Mouse (Mus musculus) ES-E14 (cell line): ENCODE data around the gene Mt1. TPM values are rescaled to one million over a fixed set of nuclear protein-coding genes. Genes with fewer than 3 reads are reported as not detected.

Source experiments
- DNase-seq: peaks from one replicate; pipeline ENCODE4 v3.0.0-alpha.2; 2013; ENCODE audit warnings: low read depth, low spot score
- H3K27ac ChIP-seq: 2 replicates; pipeline ENCODE4 v1.5.1; 2012; ENCODE audit warnings: low read depth, mild to moderate bottlenecking, low read length, moderate library complexity, mixed read lengths; ENCODE audit not compliant: poor library complexity, insufficient read depth, severe bottlenecking
- H3K36me3 ChIP-seq: 2 replicates; pipeline ENCODE4 v1.6.1; 2012; ENCODE audit warnings: mild to moderate bottlenecking, low read length, moderate library complexity, mixed read lengths; ENCODE audit not compliant: control insufficient read depth, poor library complexity, insufficient read depth, severe bottlenecking
- H3K4me1 ChIP-seq, 2 experiments: fragments of 150-350 bp in 1 of 2; sonication (generic) in 1 of 2; 2 replicates each; pipeline ENCODE4 v1.6.1; 2012; ENCODE audit warnings: low read length in 2 of 2, mild to moderate bottlenecking in 1 of 2, mixed read lengths in 1 of 2; ENCODE audit not compliant: control insufficient read depth in 2 of 2, insufficient read depth in 2 of 2, poor library complexity in 1 of 2
- H3K4me3 ChIP-seq, 2 experiments: fragments of 150-350 bp in 1 of 2; sonication (generic) in 1 of 2; 2 replicates each; pipeline ENCODE4 v1.5.1; 2012; ENCODE audit warnings: low read length in 2 of 2, low read depth in 1 of 2, mild to moderate bottlenecking in 1 of 2, mixed read lengths in 1 of 2; ENCODE audit not compliant: insufficient read depth in 1 of 2, poor library complexity in 1 of 2, severe bottlenecking in 1 of 2
- H3K9ac ChIP-seq: 2 replicates; pipeline ENCODE4 v1.6.1; 2012; ENCODE audit warnings: low read depth, mild to moderate bottlenecking, low read length, mixed read lengths; ENCODE audit not compliant: poor library complexity, insufficient read depth, severe bottlenecking
- H3K9me3 ChIP-seq: fragments of 150-350 bp; sonication (generic); 2 replicates; pipeline ENCODE4 v1.6.1; 2012; ENCODE audit warnings: low read depth, mild to moderate bottlenecking, low read length; ENCODE audit not compliant: control insufficient read depth, insufficient read depth
- CHD2 ChIP-seq: IDR thresholded peaks from 2 replicates; pipeline ENCODE4 v1.6.1; 2014; ENCODE audit warnings: mild to moderate bottlenecking, low read depth, low read length, inconsistent platforms
- HCFC1 ChIP-seq: IDR thresholded peaks from 2 replicates; pipeline ENCODE4 v1.6.1; 2012; ENCODE audit warnings: low read length, inconsistent platforms, borderline replicate concordance; ENCODE audit not compliant: insufficient read depth
- MAFK ChIP-seq: IDR thresholded peaks from 2 replicates; pipeline ENCODE4 v1.6.1; 2014; ENCODE audit warnings: mild to moderate bottlenecking, low read depth, low read length, inconsistent platforms; ENCODE audit not compliant: insufficient read depth
- ZC3H11A ChIP-seq: IDR thresholded peaks from 2 replicates; pipeline ENCODE4 v1.6.1; 2012; ENCODE audit warnings: low read depth, mild to moderate bottlenecking, inconsistent platforms, low read length, borderline replicate concordance
- ZNF384 ChIP-seq: IDR thresholded peaks from 2 replicates; pipeline ENCODE4 v1.6.1; 2012; ENCODE audit warnings: low read depth, low read length, inconsistent platforms
- in situ Hi-C, 2 experiments: fragments of 600-800 bp; cut with MboI; formaldehyde crosslinking; loops; one replicate each; pipeline ENCODE4 v1.15.1; 2025; ENCODE audit warnings: low sequenced_read_pairs in 2 of 2, inconsistent platforms in 1 of 2; ENCODE audit not compliant: unreplicated experiment in 2 of 2
- total RNA-seq: library from RNA; depleted of rRNA; stranded (reverse); fragments of 300-350 nt; gene quantifications from 2 replicates; pipeline ENCODE4 v1.2.3, GENCODE M21; 2012; rRNA removed

The Mt1 gene
- total RNA-seq, 1 experiment: 332 TPM

DNA sequence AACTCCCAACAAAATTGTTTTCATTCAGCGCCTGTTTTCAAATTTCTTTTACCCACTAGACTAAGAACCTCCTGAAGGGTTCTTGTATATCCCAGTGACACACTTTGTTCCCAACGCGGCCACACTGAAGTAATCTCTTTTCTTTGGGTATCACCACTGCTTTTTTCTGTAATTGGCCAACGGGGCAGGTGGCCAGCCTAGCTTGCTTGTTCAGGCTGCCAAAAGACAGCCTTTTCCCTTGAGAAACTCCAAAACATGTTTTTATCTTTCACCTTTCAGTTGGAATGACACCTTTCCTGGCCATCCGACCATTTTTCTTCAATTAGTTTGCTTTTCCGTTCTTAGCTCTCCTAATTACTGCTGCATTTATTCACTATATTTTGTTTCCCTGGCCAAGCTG is 34.9 kb downstream of the Mt1 start:
- Histone ChIP-seq H3K27ac (no peak overlapping the region), H3K9me3 (no peaks in the 10 kb centered on the region), H3K36me3 (peaks cover 2% of the 10 kb centered on the region; the same call in 1 of the 2 replicates), H3K9ac (no peak overlapping the region), H3K4me3 (0 out of 4 replicates have a peak overlapping the region, but pooled peaks of 1 of the 2 experiments have one; percentile 9), H3K4me1 (peaks cover 3 to 4% of the 10 kb centered on the region in 2 experiments; a peak in 3 of 4 replicates)
- in situ Hi-C loops: loop anchor here (25.0 kb wide), 3 partner anchors 552 to 1177 kb away; partner anchors contain the start of gene Ces1a (in 1 of the 2)
- DNase-seq: no peak
- no peak for TF ChIP-seq CHD2
- TF ChIP-seq ZNF384: no peak
- no peak for TF ChIP-seq ZC3H11A
- TF ChIP-seq MAFK: no peak
- no peak for TF ChIP-seq HCFC1

- TF ChIP-seq ZC3H11A (no peak), HCFC1 (peak; percentile 60; the same call in 1 of the 2 replicates)
- Histone ChIP-seq H3K4me3 (peak within 1 kb of the TSS; percentile 60 to 80), H3K9ac (peak within 1 kb of the TSS; percentile 96), H3K4me1 (peaks cover 3 to 4% of the 10 kb centered on the region in 2 experiments; a peak in 3 of 4 replicates), H3K27ac (peak within 1 kb of the TSS; percentile 36; the same call in 1 of the 2 replicates), H3K36me3 (peaks cover 2% of the 10 kb centered on the region; the same call in 1 of the 2 replicates), H3K9me3 (no peaks in the 10 kb centered on the region)
- DNase-seq: peak; percentile 99
- in situ Hi-C loops: loop anchor here (25.0 kb wide), 3 partner anchors 552 to 1177 kb away; partner anchors contain the start of gene Ces1a (in 1 of the 2)
Observed at GRCm38 (mm10) chr8:94214252-94215173, 35.6 kb downstream of the Mt1 start, which contains the start of gene Nup93. Gene Nup93, plus strand, starts transcription at chr8:94214564.

DNA sequence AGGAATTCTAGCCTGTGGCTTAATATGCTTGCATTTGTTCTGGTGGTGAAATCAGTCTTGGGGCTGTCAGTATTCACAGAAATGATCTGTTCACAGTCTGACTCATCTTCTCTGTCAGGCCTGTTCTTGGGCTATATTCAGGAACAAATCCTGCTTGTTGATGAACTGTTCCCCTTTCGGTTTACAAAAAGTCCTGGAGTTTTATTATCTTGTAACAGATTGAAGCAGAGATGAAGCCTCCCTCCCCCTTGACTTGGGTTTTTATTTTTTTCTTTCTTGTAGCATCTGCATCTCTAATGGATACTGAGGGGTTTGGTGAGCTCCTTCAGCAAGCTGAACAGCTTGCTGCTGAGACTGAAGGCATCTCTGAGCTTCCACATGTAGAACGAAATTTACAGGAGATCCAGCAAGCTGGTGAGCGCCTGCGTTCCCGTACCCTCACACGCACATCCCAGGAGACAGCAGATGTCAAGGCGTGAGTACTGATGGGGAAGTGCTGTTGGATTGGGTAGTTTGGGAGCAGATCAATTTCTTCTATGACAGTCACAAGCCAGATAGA is 48.6 kb downstream of the Mt1 start:
- Histone ChIP-seq H3K27ac (no peak overlapping the region), H3K4me1 (peaks cover 0 to 2% of the 10 kb centered on the region in 2 experiments; a peak in 1 of 4 replicates), H3K9me3 (no peaks in the 10 kb centered on the region), H3K36me3 (peaks cover 5% of the 10 kb centered on the region; the same call in 1 of the 2 replicates), H3K9ac (no peak overlapping the region), H3K4me3 (no peak overlapping the region)
- no peak for TF ChIP-seq ZNF384
- no peak for TF ChIP-seq HCFC1
- TF ChIP-seq CHD2: no peak
- TF ChIP-seq MAFK: no peak
- TF ChIP-seq ZC3H11A: no peak
- no peak for DNase-seq
- in situ Hi-C loops: no loop called here

Other genes starting within 250 kb of the Mt1 start
- 67.1 and 73.6 TPM in 2 replicates for gene Amfr, start 166.2 kb upstream of the Mt1 start, total RNA-seq
- 139 and 152 TPM in 2 replicates for gene Nudt21, start 142.1 kb upstream of the Mt1 start, total RNA-seq
- gene Ogfod1, start 141.9 kb upstream of the Mt1 start, total RNA-seq: 17.0 and 19.1 TPM in 2 replicates
- 25.6 and 26.0 TPM in 2 replicates for gene Bbs2, start 80.2 kb upstream of the Mt1 start, total RNA-seq
- gene Mt4, start 41.9 kb upstream of the Mt1 start, total RNA-seq: 1.6 and 6.4 TPM in 2 replicates
- gene Mt3, start 26.5 kb upstream of the Mt1 start, total RNA-seq: 2.1 and 6.6 TPM in 2 replicates
- gene Mt2, start 6.4 kb upstream of the Mt1 start, total RNA-seq: 541 and 635 TPM in 2 replicates
- 82.8 and 92.5 TPM in 2 replicates for gene Nup93, start 35.5 kb downstream of the Mt1 start, total RNA-seq
- 0.94 and 1.3 TPM in 2 replicates for gene Slc12a3, start 150.1 kb downstream of the Mt1 start, total RNA-seq
- 50.4 and 76.5 TPM in 2 replicates for gene Herpud1, start 207.4 kb downstream of the Mt1 start, total RNA-seq